Mouse (Mus musculus): Measurements from ENCODE around the gene Cabp2. TPM values are rescaled to one million over a fixed set of nuclear protein-coding genes. Genes with fewer than 3 reads are reported as not detected.
"Not testable (repeated sequence)": the region's sequence is repeated elsewhere in the genome, so short reads cannot be mapped to it uniquely, and the experiment has no call there.

Cabp2 gene
- polyA plus RNA-seq, 1 experiment from 2014 or later, result 3.6 TPM

DNA sequence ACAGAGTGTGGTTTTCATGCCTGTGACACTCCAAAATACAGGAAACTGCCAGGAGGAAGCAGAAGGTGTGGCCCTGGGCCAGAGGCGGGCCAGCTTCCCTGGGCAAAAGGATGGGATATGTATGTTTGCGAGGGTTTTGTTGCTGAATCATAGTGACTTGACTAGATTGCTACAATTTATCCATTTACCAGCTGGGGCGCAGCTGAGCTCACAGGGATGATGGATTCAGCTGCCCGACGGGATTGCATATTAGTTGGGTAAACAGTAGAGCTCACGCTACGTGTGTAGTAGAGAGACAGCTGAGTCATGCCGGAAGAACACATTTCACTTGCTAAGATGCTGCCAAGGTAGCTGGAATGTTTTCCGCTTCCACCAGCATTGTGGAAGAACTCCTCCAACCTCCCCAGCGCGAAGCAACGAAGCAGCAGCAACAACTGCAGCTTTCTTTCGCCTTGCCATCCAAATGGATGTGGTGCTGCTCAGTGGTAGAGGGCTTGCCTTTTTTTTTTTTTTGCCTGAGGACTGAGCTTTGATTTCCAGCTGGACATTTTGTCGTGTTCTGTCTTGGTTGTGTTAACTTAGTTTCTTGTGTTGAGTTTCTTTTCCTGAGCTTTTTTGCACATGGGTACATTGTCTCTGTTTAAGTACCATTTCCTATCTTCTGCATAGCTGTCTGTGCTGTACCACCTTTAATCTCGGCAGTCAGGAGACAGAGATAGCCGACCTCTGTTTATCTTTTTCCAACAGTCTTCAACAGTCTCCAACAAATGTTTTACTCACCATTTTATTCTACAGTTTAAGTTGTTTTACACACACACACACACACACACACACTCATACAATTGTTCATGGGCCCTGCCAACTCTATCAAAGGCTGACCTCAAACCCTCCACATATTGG is 35.2 kb upstream of the Cabp2 start, which contains the start of gene Gstp2:
Gene Gstp2, minus strand, starts transcription at position 58 of the 900 bp plus-strand sequence.
- H3K27me3 ChIP-seq (replicated peaks), result no peaks in the 10 kb centered on the region
- no peaks in the 10 kb centered on the region for H3K36me3 ChIP-seq
- peaks cover 13% of the 10 kb centered on the region for H3K4me1 ChIP-seq
- H3K4me3 ChIP-seq (replicated peaks), result no peak within 1 kb of the TSS
- peak; percentile 82 for ATAC-seq (ENCODE audit: insufficient read depth, low FRiP score, low read depth)
- H3K9ac ChIP-seq, result no peak within 1 kb of the TSS
- H3K27ac ChIP-seq, result peak within 1 kb of the TSS; percentile 93
- peak within 1 kb of the TSS; percentile 39 for H3K4me2 ChIP-seq
- 22% methylated on average over 16 of the region's 16 CpGs for WGBS
- no peaks in the 10 kb centered on the region for H3K9me3 ChIP-seq

GRCm38 (mm10) chr19:4046866-4047254 is 34.5 kb upstream of the Cabp2 start:
- Histone ChIP-seq H3K4me3 (replicated peaks) (no peak overlapping the region), H3K9me3 (no peaks in the 10 kb centered on the region), H3K4me1 (peaks cover 13% of the 10 kb centered on the region), H3K36me3 (no peaks in the 10 kb centered on the region), H3K9ac (no peak overlapping the region), H3K4me2 (0 out of 2 replicates have a peak overlapping the region, but pooled peaks have one; percentile 3), H3K27me3 (replicated peaks) (no peaks in the 10 kb centered on the region), H3K27ac (peak overlapping the region; percentile 93)
- peak; percentile 86 for ATAC-seq (ENCODE audit: insufficient read depth, low FRiP score, low read depth)
- 60% methylated on average over 8 of the region's 8 CpGs for WGBS

GRCm38 (mm10) chr19:4047859-4048258 is 33.5 kb upstream of the Cabp2 start:
- no peak for ATAC-seq (ENCODE audit: insufficient read depth, low FRiP score, low read depth)
- Histone ChIP-seq H3K4me2 (no peak overlapping the region), H3K9ac (no peak overlapping the region), H3K27me3 (replicated peaks) (no peaks in the 10 kb centered on the region), H3K4me3 (replicated peaks) (no peak overlapping the region), H3K36me3 (no peaks in the 10 kb centered on the region), H3K4me1 (peaks cover 13% of the 10 kb centered on the region), H3K9me3 (no peaks in the 10 kb centered on the region), H3K27ac (peak overlapping the region; percentile 93; the same call in 1 of the 2 replicates)
- 20% methylated on average over 4 of the region's 4 CpGs for WGBS

DNA sequence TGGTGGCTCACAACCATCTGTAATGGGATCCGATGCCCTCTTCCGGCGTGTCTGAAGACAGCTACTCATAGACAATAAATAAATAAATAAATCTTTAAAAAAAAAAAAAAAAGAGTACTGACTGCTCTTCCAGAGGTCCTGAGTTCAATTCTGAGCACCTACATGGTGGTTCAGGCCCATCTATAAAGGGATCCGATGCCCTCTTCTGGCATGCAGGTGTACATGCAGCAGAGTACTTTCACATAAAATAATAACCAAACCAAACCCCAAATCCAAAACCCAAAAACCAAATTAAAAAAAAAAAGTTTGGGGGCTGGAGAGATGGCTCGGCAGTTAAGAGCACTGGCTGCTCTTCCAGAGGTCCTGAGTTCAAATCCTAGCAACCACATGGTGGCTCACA is 32.3 kb upstream of the Cabp2 start:
- H3K4me3 ChIP-seq (replicated peaks); H3K9ac ChIP-seq; H3K4me2 ChIP-seq; H3K36me3 ChIP-seq; H3K27ac ChIP-seq; H3K27me3 ChIP-seq (replicated peaks); H3K9me3 ChIP-seq; ATAC-seq (ENCODE audit: insufficient read depth, low FRiP score, low read depth): not testable (repeated sequence)
- 82% methylated on average over 5 of the region's 5 CpGs for WGBS
- peaks cover 13% of the 10 kb centered on the region for H3K4me1 ChIP-seq

- ATAC-seq (ENCODE audit: insufficient read depth, low FRiP score, low read depth), result no peak
- 93% methylated on average over 5 of the region's 5 CpGs for WGBS
- no peaks in the 10 kb centered on the region for H3K27me3 ChIP-seq (replicated peaks)
These were observed 30.4 kb upstream of the Cabp2 start for GRCm38 (mm10) chr19:4051016-4051415.

GRCm38 (mm10) chr19:4051741-4052515 is 29.4 kb upstream of the Cabp2 start:
- 54% methylated on average over 10 of the region's 10 CpGs for WGBS
- no peak overlapping the region for H3K9ac ChIP-seq

More at GRCm38 (mm10) chr19:4051016-4051415, 30.4 kb upstream of the Cabp2 start:
- Histone ChIP-seq H3K27ac (no peak overlapping the region), H3K36me3 (no peaks in the 10 kb centered on the region), H3K9ac (no peak overlapping the region), H3K9me3 (no peaks in the 10 kb centered on the region), H3K4me2 (no peak overlapping the region), H3K4me1 (peaks cover 8% of the 10 kb centered on the region; the same call in 1 of the 2 replicates), H3K4me3 (replicated peaks) (no peak overlapping the region)

GRCm38 (mm10) chr19:4052516-4053030 is 28.8 kb upstream of the Cabp2 start:
- 69% methylated on average over 5 of the region's 5 CpGs for WGBS
- no peaks in the 10 kb centered on the region for H3K4me1 ChIP-seq
- no peaks in the 10 kb centered on the region for H3K36me3 ChIP-seq
- no peaks in the 10 kb centered on the region for H3K9me3 ChIP-seq
- H3K4me3 ChIP-seq (replicated peaks), result no peak overlapping the region
- ATAC-seq (ENCODE audit: insufficient read depth, low FRiP score, low read depth), result no peak
- no peak overlapping the region for H3K9ac ChIP-seq
- no peaks in the 10 kb centered on the region for H3K27me3 ChIP-seq (replicated peaks)
- no peak overlapping the region for H3K4me2 ChIP-seq
- no peak overlapping the region for H3K27ac ChIP-seq

More at GRCm38 (mm10) chr19:4051741-4052515, 29.4 kb upstream of the Cabp2 start:
- Histone ChIP-seq H3K27ac (no peak overlapping the region), H3K36me3 (no peaks in the 10 kb centered on the region), H3K27me3 (replicated peaks) (no peaks in the 10 kb centered on the region), H3K4me2 (no peak overlapping the region), H3K4me1 (0 out of 2 replicates have a peak, but pooled peaks cover 4% of the 10 kb centered on the region), H3K4me3 (replicated peaks) (no peak overlapping the region), H3K9me3 (no peaks in the 10 kb centered on the region)
- no peak for ATAC-seq (ENCODE audit: insufficient read depth, low FRiP score, low read depth)

DNA sequence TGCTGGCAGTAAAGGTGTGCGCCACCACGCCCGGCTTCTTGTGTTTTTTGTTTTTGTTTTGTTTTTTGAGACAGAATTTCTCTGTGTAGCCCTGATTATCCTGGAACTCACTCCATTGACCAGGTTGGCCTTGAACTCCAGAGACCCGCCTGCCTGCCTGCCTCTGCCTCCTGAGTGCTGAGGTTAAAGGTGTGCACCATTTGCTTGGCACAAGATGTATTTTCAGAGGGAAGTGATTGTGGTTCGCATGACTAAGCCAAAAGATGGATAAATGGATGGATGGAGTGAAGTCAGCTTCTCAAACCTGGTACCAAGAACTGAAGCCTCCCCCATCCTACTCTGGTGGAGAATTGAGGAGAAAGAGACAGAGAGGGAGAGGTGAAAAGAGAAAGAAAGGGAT is 26.8 kb upstream of the Cabp2 start:
- Histone ChIP-seq H3K9ac (no peak overlapping the region), H3K27me3 (replicated peaks) (no peaks in the 10 kb centered on the region), H3K4me2 (no peak overlapping the region), H3K4me3 (replicated peaks) (no peak overlapping the region), H3K36me3 (no peaks in the 10 kb centered on the region), H3K27ac (no peak overlapping the region), H3K4me1 (no peaks in the 10 kb centered on the region), H3K9me3 (no peaks in the 10 kb centered on the region)
- ATAC-seq (ENCODE audit: insufficient read depth, low FRiP score, low read depth), result no peak
- WGBS, result 83% methylated on average over 5 of the region's 5 CpGs

- H3K27ac ChIP-seq, result no peak overlapping the region
- no peak overlapping the region for H3K4me2 ChIP-seq
- H3K9me3 ChIP-seq, result no peaks in the 10 kb centered on the region
- 61% methylated on average over 8 of the region's 8 CpGs for WGBS
- no peaks in the 10 kb centered on the region for H3K4me1 ChIP-seq
- no peak overlapping the region for H3K4me3 ChIP-seq (replicated peaks)
- H3K9ac ChIP-seq, result no peak overlapping the region
- H3K36me3 ChIP-seq, result no peaks in the 10 kb centered on the region
- ATAC-seq (ENCODE audit: insufficient read depth, low FRiP score, low read depth), result no peak
- no peaks in the 10 kb centered on the region for H3K27me3 ChIP-seq (replicated peaks)
These were observed 26.0 kb upstream of the Cabp2 start for GRCm38 (mm10) chr19:4055216-4055946.

DNA sequence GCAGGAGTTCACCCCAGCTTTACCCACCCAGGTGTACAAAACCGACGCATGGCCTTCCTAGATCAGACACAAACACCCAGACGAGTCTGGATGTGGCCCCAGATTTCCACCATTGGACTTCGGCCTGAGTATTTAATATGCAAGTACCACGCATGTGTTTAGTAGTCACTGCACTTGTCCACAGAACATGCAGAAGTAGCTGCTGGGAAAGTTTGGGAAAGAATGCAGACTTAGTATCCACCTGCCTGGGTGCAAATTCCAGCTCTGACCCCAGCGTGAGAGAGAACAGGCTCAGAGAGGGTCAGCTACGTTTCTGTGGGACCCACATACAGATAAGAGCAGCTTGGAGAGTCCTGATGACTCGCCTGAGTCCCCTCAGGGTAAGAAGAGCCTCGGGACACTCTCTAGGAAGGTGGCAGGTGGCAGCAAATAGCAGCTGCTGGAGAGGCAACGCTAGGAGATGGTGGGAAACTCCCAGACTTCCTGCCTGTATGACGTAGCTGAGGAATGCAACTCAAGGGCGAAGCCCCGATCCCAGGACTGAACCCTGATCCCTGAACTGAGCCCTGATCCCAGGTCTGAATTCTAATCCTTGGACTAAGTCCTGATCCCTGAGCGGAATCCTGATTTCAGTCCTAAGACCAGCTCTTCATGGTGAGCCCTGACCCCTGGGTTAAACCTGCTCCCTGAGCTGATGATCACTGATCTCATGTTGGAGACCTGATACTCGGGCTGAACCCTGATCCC is 25.3 kb upstream of the Cabp2 start:
- 48% methylated on average over 15 of the region's 15 CpGs for WGBS
- H3K4me2 ChIP-seq, result no peak overlapping the region
- H3K27ac ChIP-seq, result no peak overlapping the region
- no peaks in the 10 kb centered on the region for H3K4me1 ChIP-seq
- no peaks in the 10 kb centered on the region for H3K27me3 ChIP-seq (replicated peaks)
- no peaks in the 10 kb centered on the region for H3K9me3 ChIP-seq
- no peaks in the 10 kb centered on the region for H3K36me3 ChIP-seq
- H3K9ac ChIP-seq, result no peak overlapping the region
- ATAC-seq (ENCODE audit: insufficient read depth, low FRiP score, low read depth), result no peak
- no peak overlapping the region for H3K4me3 ChIP-seq (replicated peaks)

- Histone ChIP-seq H3K9ac (no peak overlapping the region), H3K27ac (no peak overlapping the region), H3K36me3 (no peaks in the 10 kb centered on the region), H3K27me3 (replicated peaks) (no peaks in the 10 kb centered on the region), H3K4me3 (replicated peaks) (no peak overlapping the region), H3K4me1 (no peaks in the 10 kb centered on the region), H3K9me3 (no peaks in the 10 kb centered on the region), H3K4me2 (no peak overlapping the region)
- 58% methylated on average over 4 of the region's 4 CpGs for WGBS
- ATAC-seq (ENCODE audit: insufficient read depth, low FRiP score, low read depth), result no peak
These were observed 24.7 kb upstream of the Cabp2 start for GRCm38 (mm10) chr19:4056727-4057126.
